Mouse (Mus musculus): ENCODE measurements around the gene Cacna1a.

DNA sequence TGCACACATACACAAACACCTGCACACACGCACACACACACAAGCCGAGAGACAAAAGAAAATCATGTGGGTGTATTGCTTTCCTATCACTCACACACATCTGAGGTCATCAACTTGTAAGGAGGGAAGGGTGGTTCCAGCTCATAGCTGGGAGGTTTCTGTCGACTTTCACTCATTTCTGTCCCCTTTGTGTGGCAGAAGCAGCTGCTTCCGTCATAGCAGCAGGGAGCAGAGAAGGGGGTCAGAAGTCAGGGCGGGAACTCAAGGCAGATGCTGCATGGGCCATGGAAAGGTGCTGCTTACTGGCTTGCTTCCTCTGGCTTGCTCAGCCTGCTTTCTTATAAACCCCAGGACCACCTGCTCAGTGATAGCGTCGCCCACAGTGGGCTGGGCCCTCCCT, 154.2 kb downstream of the Cacna1a start:
- TF ChIP-seq EP300 (IDR thresholded peaks at IDR 0.05; ENCODE audit: low read depth) (no peak), CTCF (IDR thresholded peaks at IDR 0.05; ENCODE audit: low read depth) (no peak)
